Comparison of ENCODE assay signal across 8 mouse cellular contexts in genomic region chr13:54282149-54282860, GRCm38 (mm10).
DNase-seq lines count a peak whose midpoint lies in the region; ATAC-seq lines count a peak whose summit lies in the region.

No protein-coding gene starts in this region.

- peaks cover 14% of the 10 kb centered on the region for H3K4me1 ChIP-seq in megakaryocyte, embryonic 14.5 days
- H3K4me1 ChIP-seq in intestine, embryonic 16.5 days (ENCODE audit: control insufficient read depth, insufficient read depth, low read length): no peaks in the 10 kb centered on the region
- H3K4me1 ChIP-seq in stomach, embryonic 15.5 days: no peaks in the 10 kb centered on the region

- no peak for DNase-seq in cerebellum, postnatal 4 days (ENCODE audit: low spot score in 2 of 2)
- no peak for DNase-seq in adrenal gland, postnatal 10 days
- DNase-seq in lung, postnatal 14 days: no peak

- peaks cover 27% of the 10 kb centered on the region for H3K9me3 ChIP-seq in megakaryocyte, embryonic 14.5 days
- H3K9me3 ChIP-seq in intestine, embryonic 16.5 days (ENCODE audit: control insufficient read depth, low read length): no peaks in the 10 kb centered on the region
- H3K9me3 ChIP-seq in stomach, embryonic 15.5 days: no peaks in the 10 kb centered on the region

- H3K4me2 ChIP-seq in intestine, embryonic 16.5 days (ENCODE audit: low read depth, low read length): peak overlapping the region; percentile 44
- H3K4me2 ChIP-seq in stomach, embryonic 15.5 days: peak overlapping the region; percentile 37

- WGBS in intestine, embryonic 16.5 days: 12% methylated on average over 17 of the region's 17 CpGs
- 15% methylated on average over 17 of the region's 17 CpGs for WGBS in stomach, embryonic 15.5 days

- H3K27me3 ChIP-seq in megakaryocyte, embryonic 14.5 days (replicated peaks): peaks cover 63% of the 10 kb centered on the region
- peaks cover 3% of the 10 kb centered on the region; the same call in 1 of the 2 replicates for H3K27me3 ChIP-seq in intestine, embryonic 16.5 days (replicated peaks; ENCODE audit: control insufficient read depth, insufficient read depth, low read length)
- peaks cover 9% of the 10 kb centered on the region for H3K27me3 ChIP-seq in stomach, embryonic 15.5 days (replicated peaks)

- H3K9ac ChIP-seq in intestine, embryonic 16.5 days (ENCODE audit: low read depth, low read length): no peak overlapping the region
- H3K9ac ChIP-seq in stomach, embryonic 15.5 days: no peak overlapping the region

- peak overlapping the region; percentile 60 for H3K4me3 ChIP-seq in megakaryocyte, embryonic 14.5 days (replicated peaks)
- 0 out of 2 replicates have a peak overlapping the region, but pooled peaks have one; percentile 1 for H3K4me3 ChIP-seq in intestine, embryonic 16.5 days (ENCODE audit: low read length)
- no peak overlapping the region for H3K4me3 ChIP-seq in stomach, embryonic 15.5 days (replicated peaks)

- H3K27ac ChIP-seq in intestine, embryonic 16.5 days (ENCODE audit: low read length): no peak overlapping the region
- H3K27ac ChIP-seq in stomach, embryonic 15.5 days: no peak overlapping the region

- no peaks in the 10 kb centered on the region for H3K36me3 ChIP-seq in megakaryocyte, embryonic 14.5 days (replicated peaks; ENCODE audit: low read length)
- H3K36me3 ChIP-seq in intestine, embryonic 16.5 days (ENCODE audit: control insufficient read depth, insufficient read depth, low read length): no peaks in the 10 kb centered on the region
- H3K36me3 ChIP-seq in stomach, embryonic 15.5 days: no peaks in the 10 kb centered on the region

- peak; percentile 74 for ATAC-seq in cerebellum, adult (ENCODE audit: insufficient number of reproducible peaks, low FRiP score, low TSS enrichment)
- no peak for ATAC-seq in megakaryocyte, adult 5-6 weeks (ENCODE audit: poor library complexity, severe bottlenecking)
- no peak for ATAC-seq in intestine, embryonic 16.5 days
- ATAC-seq in stomach, embryonic 15.5 days (ENCODE audit: insufficient read depth, low FRiP score, low read depth): no peak
